Mouse (Mus musculus) cerebellum, postnatal 14 days (tissue): Measurements from ENCODE around the gene Eif4e.

Source experiments
- DNase-seq, 2 experiments: peaks; one replicate each; pipeline ENCODE4 v3.0.0; 2021; ENCODE audit warnings: mixed read lengths in 2 of 2

The Eif4e gene

GRCm38 (mm10) chr3:138526073-138526915 is at the start of gene Eif4e:
Gene Eif4e (plus strand): TSS chr3:138526179.
- peak in 1 of 2 experiments; percentile 52 for DNase-seq

GRCm38 (mm10) chr3:138479489-138479888 is 46.5 kb upstream of the Eif4e start:
- no peak for DNase-seq

GRCm38 (mm10) chr3:138481526-138482284 is 44.3 kb upstream of the Eif4e start:
- no peak for DNase-seq

GRCm38 (mm10) chr3:138483240-138483639 is 42.7 kb upstream of the Eif4e start:
- no peak for DNase-seq

GRCm38 (mm10) chr3:138488584-138489326 is 37.2 kb upstream of the Eif4e start:
- DNase-seq, result no peak

- DNase-seq, result peak; percentile 98
These were observed 36.5 kb upstream of the Eif4e start, which contains the start of gene Metap1 for GRCm38 (mm10) chr3:138489327-138490033. Gene Metap1 (minus strand): TSS chr3:138489515.

- peak; percentile 13 to 24 for DNase-seq
These were observed 36.0 kb upstream of the Eif4e start for GRCm38 (mm10) chr3:138490034-138490337.

GRCm38 (mm10) chr3:138493668-138494067 is 32.3 kb upstream of the Eif4e start:
- no peak for DNase-seq

- no peak for DNase-seq
These were observed 31.4 kb upstream of the Eif4e start for GRCm38 (mm10) chr3:138494565-138494964.

- no peak for DNase-seq
These were observed 30.5 kb upstream of the Eif4e start for GRCm38 (mm10) chr3:138495166-138496145.

GRCm38 (mm10) chr3:138498731-138499130 is 27.2 kb upstream of the Eif4e start:
- DNase-seq, result no peak

GRCm38 (mm10) chr3:138499854-138500740 is 25.9 kb upstream of the Eif4e start:
- DNase-seq, result no peak

GRCm38 (mm10) chr3:138503754-138504153 is 22.2 kb upstream of the Eif4e start:
- no peak for DNase-seq

GRCm38 (mm10) chr3:138506749-138507148 is 19.2 kb upstream of the Eif4e start:
- DNase-seq, result peak; percentile 63 to 65

- no peak for DNase-seq
These were observed 16.4 kb upstream of the Eif4e start for GRCm38 (mm10) chr3:138509581-138509980.

GRCm38 (mm10) chr3:138510471-138510870 is 15.5 kb upstream of the Eif4e start:
- no peak for DNase-seq

GRCm38 (mm10) chr3:138513243-138513642 is 12.7 kb upstream of the Eif4e start:
- DNase-seq, result no peak

GRCm38 (mm10) chr3:138514749-138515148 is 11.2 kb upstream of the Eif4e start:
- DNase-seq, result no peak

- no peak for DNase-seq
These were observed 10.2 kb upstream of the Eif4e start for GRCm38 (mm10) chr3:138515656-138516370.

- DNase-seq, result peak in 1 of 2 experiments; percentile 20
These were observed 8.1 kb upstream of the Eif4e start for GRCm38 (mm10) chr3:138517881-138518280.
